Mouse (Mus musculus) embryonic facial prominence, embryonic 13.5 days (tissue): ENCODE results near the gene Yju2. TPM values are rescaled to one million over a fixed set of nuclear protein-coding genes. Genes with fewer than 3 reads are reported as not detected.
A peak's percentile ranks its signal among the peaks of the same experiment; 100 is the strongest.
"Not testable (repeated sequence)": the region's sequence is repeated elsewhere in the genome, so short reads cannot be mapped to it uniquely, and the experiment has no call there.

Source experiments
- ATAC-seq: fragments of 200-750 bp; cut with Nextera tagmentation; 2 replicates; pipeline ENCODE4 v1.8.0; 2017; ENCODE audit warnings: low read depth; ENCODE audit not compliant: insufficient number of reproducible peaks, insufficient read depth, low FRiP score, low TSS enrichment
- H3K27ac ChIP-seq: fragments of 300-500 bp; sonication (generic); 2 replicates; pipeline ENCODE4 v1.5.1; 2015; ENCODE audit warnings: moderate library complexity, mild to moderate bottlenecking, inconsistent platforms
- H3K27me3 ChIP-seq: fragments of 300-500 bp; sonication (generic); 2 replicates; pipeline ENCODE4 v1.6.1; 2015; ENCODE audit warnings: mild to moderate bottlenecking, inconsistent platforms
- H3K36me3 ChIP-seq: fragments of 300-500 bp; sonication (generic); 2 replicates; pipeline ENCODE4 v1.6.1; 2015; ENCODE audit warnings: mild to moderate bottlenecking, inconsistent platforms
- H3K4me1 ChIP-seq: fragments of 300-500 bp; sonication (generic); 2 replicates; pipeline ENCODE4 v1.6.1; 2015; ENCODE audit warnings: inconsistent platforms
- H3K4me2 ChIP-seq: fragments of 300-500 bp; sonication (generic); 2 replicates; pipeline ENCODE4 v1.6.1; 2015; ENCODE audit warnings: moderate library complexity, mild to moderate bottlenecking, inconsistent platforms
- H3K4me3 ChIP-seq: fragments of 300-500 bp; sonication (generic); 2 replicates; pipeline ENCODE4 v1.5.1; 2015; ENCODE audit warnings: mild to moderate bottlenecking, inconsistent platforms
- H3K9ac ChIP-seq: fragments of 300-500 bp; sonication (generic); 2 replicates; pipeline ENCODE4 v1.6.1; 2015; ENCODE audit warnings: mild to moderate bottlenecking, inconsistent platforms
- H3K9me3 ChIP-seq: fragments of 300-500 bp; sonication (generic); 2 replicates; pipeline ENCODE4 v1.6.1; 2016; ENCODE audit warnings: inconsistent platforms
- WGBS: fragments of 180-500 bp; shearing (Covaris S2); methylation state at CpG from one replicate; pipeline ENCODE4 v1.1.7; 2015; ENCODE audit warnings: mixed read lengths; 5-methylcytosine and 5-hydroxymethylcytosine counted together
- polyA plus RNA-seq: library from polyadenylated mRNA; unstranded; fragments of >200 nt; fragmentation: Nextera tagmentation; extraction: Ambion mirVana; gene quantifications from 2 replicates; pipeline ENCODE4 v1.2.1, GENCODE M21; 2015

Yju2 gene
- polyA plus RNA-seq, result 27.0 and 29.5 TPM in 2 replicates

- WGBS, result under 1% methylated on average over 46 of the region's 46 CpGs
- ATAC-seq, result peak; percentile 91
- peaks cover 27% of the 10 kb centered on the region for H3K36me3 ChIP-seq
Measured at GRCm38 (mm10) chr17:55958918-55959728, at the start of gene Yju2. TSS of gene Yju2 (plus strand) at chr17:55959099.

GRCm38 (mm10) chr17:55931553-55932502 is 27.1 kb upstream of the Yju2 start:
- H3K27ac ChIP-seq, result peak overlapping the region; percentile 83
- H3K9ac ChIP-seq, result peak overlapping the region; percentile 83
- peak; percentile 91 for ATAC-seq
- H3K36me3 ChIP-seq, result no peaks in the 10 kb centered on the region
- WGBS, result under 1% methylated on average over 33 of the region's 33 CpGs
- H3K9me3 ChIP-seq, result 0 out of 2 replicates have a peak, but pooled peaks cover 5% of the 10 kb centered on the region
- H3K4me2 ChIP-seq, result peak overlapping the region; percentile 75
- H3K4me1 ChIP-seq, result 0 out of 2 replicates have a peak, but pooled peaks cover 3% of the 10 kb centered on the region
- peak overlapping the region; percentile 63 for H3K4me3 ChIP-seq
- no peaks in the 10 kb centered on the region for H3K27me3 ChIP-seq

More at GRCm38 (mm10) chr17:55958918-55959728, at the start of gene Yju2:
- Histone ChIP-seq H3K9ac (peak within 1 kb of the TSS; percentile 71), H3K4me3 (peak within 1 kb of the TSS; percentile 53), H3K27me3 (peaks cover 17% of the 10 kb centered on the region), H3K4me2 (peak within 1 kb of the TSS; percentile 77), H3K27ac (peak within 1 kb of the TSS; percentile 97), H3K9me3 (no peaks in the 10 kb centered on the region), H3K4me1 (peaks cover 36% of the 10 kb centered on the region)

- Histone ChIP-seq H3K4me1 (0 out of 2 replicates have a peak, but pooled peaks cover 3% of the 10 kb centered on the region), H3K4me3 (peak overlapping the region; percentile 63), H3K9me3 (peaks cover 9% of the 10 kb centered on the region; the same call in 1 of the 2 replicates), H3K4me2 (peak overlapping the region; percentile 75), H3K9ac (peak overlapping the region; percentile 83; the same call in 1 of the 2 replicates), H3K27ac (no peak overlapping the region), H3K27me3 (no peaks in the 10 kb centered on the region), H3K36me3 (no peaks in the 10 kb centered on the region)
- no peak for ATAC-seq
- WGBS, result 79% methylated on average over 2 of the region's 2 CpGs
Measured at GRCm38 (mm10) chr17:55932635-55933034, 26.3 kb upstream of the Yju2 start.

DNA sequence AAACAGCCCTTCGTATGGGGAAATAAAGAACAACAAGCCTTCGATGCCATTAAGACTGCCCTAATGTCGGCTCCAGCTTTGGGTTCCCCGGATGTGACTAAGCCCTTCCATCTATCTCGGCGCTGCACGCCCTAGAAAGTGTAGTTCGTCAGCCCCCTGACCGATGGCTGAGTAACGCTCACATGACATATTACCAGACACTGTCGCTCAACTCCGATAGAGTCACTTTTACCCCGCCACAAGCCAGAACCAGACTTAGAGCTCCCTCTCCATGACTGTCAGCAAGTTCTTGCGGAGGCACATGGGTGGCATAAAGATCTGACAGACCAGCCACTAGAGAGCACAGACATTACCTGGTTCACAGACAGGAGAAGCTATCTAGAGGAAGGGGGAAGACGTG is 25.7 kb upstream of the Yju2 start:
- Histone ChIP-seq H3K4me3 (no peak overlapping the region), H3K4me2 (no peak overlapping the region), H3K9ac (no peak overlapping the region), H3K27ac (no peak overlapping the region), H3K36me3 (peaks cover 3% of the 10 kb centered on the region; the same call in 1 of the 2 replicates), H3K4me1 (0 out of 2 replicates have a peak, but pooled peaks cover 3% of the 10 kb centered on the region), H3K27me3 (no peaks in the 10 kb centered on the region), H3K9me3 (peaks cover 12% of the 10 kb centered on the region)
- WGBS, result 96% methylated on average over 15 of the region's 15 CpGs
- ATAC-seq, result no peak

DNA sequence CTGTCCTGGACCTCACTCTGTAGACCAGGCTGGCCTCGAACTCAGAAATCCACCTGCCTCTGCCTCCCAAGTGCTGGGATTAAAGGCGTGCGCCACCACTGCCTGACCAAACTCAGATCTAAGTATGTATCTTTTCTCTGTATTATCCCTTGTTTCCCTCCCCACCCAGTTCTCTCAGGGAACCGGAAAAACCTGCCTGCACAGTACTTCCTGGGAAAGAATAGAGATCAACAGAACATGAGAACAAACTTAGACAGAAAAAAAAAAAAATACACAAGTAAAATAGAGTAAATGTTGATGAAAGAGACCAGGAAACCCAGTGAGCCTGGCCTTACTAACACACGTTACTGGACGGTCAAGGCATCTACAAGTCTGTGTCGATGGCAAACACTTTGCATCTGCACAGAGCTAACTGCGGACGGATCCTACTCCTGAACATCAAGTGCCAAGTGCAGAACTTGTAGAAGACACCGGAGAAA is 14.5 kb upstream of the Yju2 start:
- Histone ChIP-seq H3K36me3 (peaks cover 11% of the 10 kb centered on the region), H3K27ac (peak overlapping the region; percentile 89), H3K9ac (peak overlapping the region; percentile 74), H3K4me3 (peak overlapping the region; percentile 52), H3K4me2 (peak overlapping the region; percentile 82)
- ATAC-seq, H3K4me1 ChIP-seq, H3K9me3 ChIP-seq, H3K27me3 ChIP-seq: not testable (repeated sequence)
- WGBS, result 36% methylated on average over 10 of the region's 10 CpGs

DNA sequence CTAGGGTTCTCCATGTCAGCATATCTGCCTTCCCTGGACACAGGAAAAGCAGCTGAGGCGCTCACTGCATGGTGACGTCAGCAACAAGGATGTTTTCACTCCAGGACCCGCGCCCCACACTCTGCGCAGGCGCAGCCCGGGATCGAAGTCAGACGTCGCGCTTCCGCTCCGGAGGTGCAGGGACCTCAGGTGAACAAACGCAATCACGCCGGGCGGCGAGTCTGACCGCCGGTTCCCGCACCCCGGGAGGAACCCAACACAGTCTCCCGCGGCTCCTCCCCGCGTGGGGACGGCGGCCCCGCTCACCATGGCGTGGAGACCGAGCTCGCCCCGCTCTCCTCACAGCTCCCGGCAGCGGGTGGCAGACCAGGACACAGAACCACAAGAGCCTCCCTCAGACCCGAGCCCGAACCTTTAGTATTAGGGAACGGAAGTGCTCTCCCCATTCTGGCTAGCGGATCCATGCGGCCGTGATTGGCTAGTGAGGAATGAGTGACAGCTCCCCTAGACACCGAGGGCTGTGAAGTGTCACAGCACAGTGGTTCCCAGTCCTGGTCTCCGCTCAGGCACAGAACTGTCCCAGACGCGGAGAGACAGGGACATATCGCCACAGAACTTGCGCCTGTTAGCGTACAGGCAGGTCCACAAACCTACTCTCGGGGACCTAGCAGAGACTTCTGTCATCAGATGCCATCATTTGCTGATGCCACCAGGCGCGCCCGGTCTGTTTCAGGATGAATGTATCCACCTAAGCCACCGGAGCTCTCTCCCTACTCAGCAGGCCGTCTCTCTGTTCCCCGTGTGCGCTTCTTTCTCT is 13.8 kb upstream of the Yju2 start:
- peak overlapping the region; percentile 89 for H3K27ac ChIP-seq
- WGBS, result under 1% methylated on average over 56 of the region's 56 CpGs
- H3K9ac ChIP-seq, result peak overlapping the region; percentile 74
- H3K4me3 ChIP-seq, result peak overlapping the region; percentile 52
- ATAC-seq, result peak; percentile 93
- not testable (repeated sequence) for H3K36me3 ChIP-seq, H3K9me3 ChIP-seq, H3K27me3 ChIP-seq, H3K4me1 ChIP-seq
- peak overlapping the region; percentile 82 for H3K4me2 ChIP-seq

DNA sequence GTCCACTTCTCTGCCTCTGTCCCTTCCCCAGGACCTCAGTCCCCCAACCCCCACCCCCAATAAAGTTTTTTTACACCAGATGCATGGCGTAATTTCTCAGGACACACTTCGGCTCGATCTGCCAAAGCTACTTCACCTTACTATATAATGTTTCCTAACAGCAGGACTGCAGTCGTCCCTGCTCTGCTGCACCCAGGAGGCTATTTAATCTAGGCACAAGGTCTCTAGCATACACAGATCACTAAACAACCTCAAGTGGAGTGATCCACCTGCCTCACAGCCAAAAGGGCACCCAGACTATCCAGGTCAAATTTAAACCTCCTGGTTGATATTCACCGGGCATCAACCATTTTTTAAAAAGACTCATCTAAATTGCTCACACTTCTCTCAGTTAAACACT is 13.2 kb upstream of the Yju2 start:
- WGBS, result 27% methylated on average over 5 of the region's 5 CpGs
- Histone ChIP-seq H3K9me3 (no peaks in the 10 kb centered on the region), H3K4me1 (peaks cover 6% of the 10 kb centered on the region; the same call in 1 of the 2 replicates)

GRCm38 (mm10) chr17:55948647-55949046 is 10.3 kb upstream of the Yju2 start:
- Histone ChIP-seq H3K9ac (no peak overlapping the region), H3K27ac (no peak overlapping the region), H3K4me1 (peaks cover 6% of the 10 kb centered on the region; the same call in 1 of the 2 replicates), H3K4me3 (no peak overlapping the region), H3K36me3 (no peaks in the 10 kb centered on the region), H3K4me2 (no peak overlapping the region), H3K27me3 (peaks cover 4% of the 10 kb centered on the region), H3K9me3 (no peaks in the 10 kb centered on the region)
- 87% methylated on average over 4 of the region's 4 CpGs for WGBS
- no peak for ATAC-seq

More for the DNA sequence above, 13.2 kb upstream of the Yju2 start:
- H3K27ac ChIP-seq, result peak overlapping the region; percentile 89
- no peaks in the 10 kb centered on the region for H3K36me3 ChIP-seq
- H3K9ac ChIP-seq, result peak overlapping the region; percentile 74
- peak overlapping the region; percentile 82 for H3K4me2 ChIP-seq
- peak overlapping the region; percentile 52 for H3K4me3 ChIP-seq
- no peak for ATAC-seq
- peaks cover 2% of the 10 kb centered on the region; the same call in 1 of the 2 replicates for H3K27me3 ChIP-seq

DNA sequence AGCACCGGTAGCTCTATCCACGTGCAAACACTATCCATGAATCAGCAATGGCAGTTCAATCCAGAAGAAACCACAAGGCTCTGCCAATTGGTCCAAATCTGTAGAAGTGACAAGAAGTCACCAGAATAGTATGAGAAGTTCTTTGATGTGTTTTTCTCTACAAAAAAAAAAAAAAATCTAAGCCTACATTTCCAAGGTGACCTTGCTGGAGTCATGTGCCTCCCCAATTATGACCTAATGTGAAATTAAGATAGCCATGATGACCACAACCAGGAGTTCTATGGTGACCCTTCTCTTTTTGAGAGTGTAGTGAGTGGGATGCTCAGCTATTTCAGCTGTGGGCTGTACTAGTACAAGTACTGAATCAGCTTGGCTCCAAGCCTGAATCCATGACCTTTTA is 9.5 kb upstream of the Yju2 start, which contains the start of gene Zfp119b:
Zfp119b (minus strand) TSS at position 101 of the 400 bp plus-strand sequence.
- H3K27me3 ChIP-seq, result peaks cover 12% of the 10 kb centered on the region
- no peak within 1 kb of the TSS for H3K27ac ChIP-seq
- 83% methylated on average over 2 of the region's 2 CpGs for WGBS
- no peaks in the 10 kb centered on the region for H3K36me3 ChIP-seq
- H3K9ac ChIP-seq, result no peak within 1 kb of the TSS
- no peaks in the 10 kb centered on the region for H3K9me3 ChIP-seq
- no peak within 1 kb of the TSS for H3K4me2 ChIP-seq
- no peak for ATAC-seq
- no peak within 1 kb of the TSS for H3K4me3 ChIP-seq
- H3K4me1 ChIP-seq, result peaks cover 6% of the 10 kb centered on the region; the same call in 1 of the 2 replicates

- Histone ChIP-seq H3K4me3 (no peak overlapping the region), H3K27me3 (peaks cover 24% of the 10 kb centered on the region), H3K4me1 (peaks cover 3% of the 10 kb centered on the region; the same call in 1 of the 2 replicates), H3K36me3 (no peaks in the 10 kb centered on the region), H3K4me2 (no peak overlapping the region), H3K9ac (no peak overlapping the region), H3K27ac (no peak overlapping the region), H3K9me3 (no peaks in the 10 kb centered on the region)
- no peak for ATAC-seq
- WGBS, result 78% methylated on average over 9 of the region's 9 CpGs
Measured at GRCm38 (mm10) chr17:55950601-55951000, 8.3 kb upstream of the Yju2 start.
